In genomic region chr4:126754736-126755374, GRCm38 (mm10) we compare ENCODE assay signal across 12 mouse cellular contexts. TPM values are rescaled to one million over a fixed set of nuclear protein-coding genes. Genes with fewer than 3 reads are reported as not detected.
DNase-seq lines count a peak whose midpoint lies in the region; ATAC-seq lines count a peak whose summit lies in the region.
"Had no signal": no experiment of that assay in that cellular context is flagged by ENCODE, and none has a peak within 500 bp of the region (broad histone marks: within the 10 kb centered on the region; RNA-seq: fewer than 3 reads in every experiment).

No protein-coding gene starts in this region.

- no peak for DNase-seq in kidney, postnatal 10 days
- DNase-seq in limb, embryonic 11.5 days (ENCODE audit: low spot score) = no peak
- DNase-seq in thymus, adult 18-20 months = no peak
- no peak for DNase-seq in urinary bladder, postnatal 36 days (ENCODE audit: low spot score in 2 of 2)
- DNase-seq in left cerebral cortex, postnatal 10 days (ENCODE audit: extremely low spot score in 1 of 2, low spot score in 2 of 2) = no peak
- DNase-seq: spleen, adult 18-20 months had no signal

- H3K4me1 ChIP-seq in kidney, embryonic 15.5 days = peaks cover 39% of the 10 kb centered on the region
- peaks cover 40% of the 10 kb centered on the region for H3K4me1 ChIP-seq in forebrain, embryonic 12.5 days
- H3K4me1 ChIP-seq in limb, embryonic 11.5 days (ENCODE audit: control insufficient read depth, insufficient read depth, low read length) = peaks cover 15% of the 10 kb centered on the region
- H3K4me1 ChIP-seq in neural tube, embryonic 13.5 days (replicated peaks) = peaks cover 39% of the 10 kb centered on the region

- intact Hi-C loops in left cerebral cortex, postnatal 10 days (cut with DNase I) = no loop called here

- no peak for ATAC-seq in kidney, embryonic 15.5 days (replicated peaks; ENCODE audit: low FRiP score)
- no peak for ATAC-seq in forebrain, embryonic 12.5 days (ENCODE audit: low FRiP score)
- no peak for ATAC-seq in limb, embryonic 11.5 days (ENCODE audit: insufficient number of reproducible peaks, low FRiP score, low TSS enrichment, low read depth)
- ATAC-seq in neural tube, embryonic 13.5 days (ENCODE audit: low read depth) = no peak

- H3K4me2 ChIP-seq in kidney, embryonic 15.5 days = peak overlapping the region; percentile 82
- peak overlapping the region; percentile 99 for H3K4me2 ChIP-seq in forebrain, embryonic 12.5 days
- peak overlapping the region; percentile 57; the same call in 1 of the 2 replicates for H3K4me2 ChIP-seq in limb, embryonic 11.5 days (ENCODE audit: low read depth, severe bottlenecking)
- peak overlapping the region; percentile 90 for H3K4me2 ChIP-seq in neural tube, embryonic 13.5 days

- WGBS in kidney, embryonic 15.5 days = 38% methylated on average over 12 of the region's 12 CpGs
- 53% methylated on average over 12 of the region's 12 CpGs for WGBS in forebrain, embryonic 12.5 days
- 63% methylated on average over 12 of the region's 12 CpGs for WGBS in limb, embryonic 11.5 days
- 43% methylated on average over 12 of the region's 12 CpGs for WGBS in neural tube, embryonic 13.5 days

- no peaks in the 10 kb centered on the region for H3K27me3 ChIP-seq in kidney, embryonic 15.5 days
- no peaks in the 10 kb centered on the region for H3K27me3 ChIP-seq in forebrain, embryonic 12.5 days
- H3K27me3 ChIP-seq in limb, embryonic 11.5 days (ENCODE audit: control insufficient read depth, insufficient read depth, low read length) = no peaks in the 10 kb centered on the region
- no peaks in the 10 kb centered on the region for H3K27me3 ChIP-seq in neural tube, embryonic 13.5 days

- H3K9ac ChIP-seq in kidney, embryonic 15.5 days = peak overlapping the region; percentile 63; the same call in 1 of the 2 replicates
- no peak overlapping the region; the same call in 1 of the 2 replicates for H3K9ac ChIP-seq in forebrain, embryonic 12.5 days
- H3K9ac ChIP-seq in limb, embryonic 11.5 days (ENCODE audit: low read length) = no peak overlapping the region
- peak overlapping the region; percentile 91 for H3K9ac ChIP-seq in neural tube, embryonic 13.5 days

- H3K27ac ChIP-seq in kidney, embryonic 15.5 days = no peak overlapping the region
- no peak overlapping the region for H3K27ac ChIP-seq in forebrain, embryonic 12.5 days
- no peak overlapping the region for H3K27ac ChIP-seq in limb, embryonic 11.5 days (replicated peaks; ENCODE audit: low read depth, low read length)
- no peak overlapping the region for H3K27ac ChIP-seq in neural tube, embryonic 13.5 days (replicated peaks)

- H3K4me3 ChIP-seq in kidney, embryonic 15.5 days (replicated peaks) = peak overlapping the region; percentile 96; the same call in 1 of the 2 replicates
- H3K4me3 ChIP-seq in forebrain, embryonic 12.5 days (replicated peaks) = peak overlapping the region; percentile 76
- H3K4me3 ChIP-seq in limb, embryonic 11.5 days (ENCODE audit: low read depth, low read length) = peak overlapping the region; percentile 84; the same call in 1 of the 2 replicates
- peak overlapping the region; percentile 96 for H3K4me3 ChIP-seq in neural tube, embryonic 13.5 days

- peaks cover 19% of the 10 kb centered on the region for H3K36me3 ChIP-seq in kidney, embryonic 15.5 days
- peaks cover 28% of the 10 kb centered on the region for H3K36me3 ChIP-seq in forebrain, embryonic 12.5 days (replicated peaks)
- H3K36me3 ChIP-seq in limb, embryonic 11.5 days (ENCODE audit: control insufficient read depth, insufficient read depth, low read length) = peaks cover 3% of the 10 kb centered on the region; the same call in 1 of the 2 replicates
- peaks cover 28% of the 10 kb centered on the region for H3K36me3 ChIP-seq in neural tube, embryonic 13.5 days

- no peaks in the 10 kb centered on the region for H3K9me3 ChIP-seq in kidney, embryonic 15.5 days (replicated peaks)
- H3K9me3 ChIP-seq in forebrain, embryonic 12.5 days = no peaks in the 10 kb centered on the region
- no peaks in the 10 kb centered on the region for H3K9me3 ChIP-seq in limb, embryonic 11.5 days (ENCODE audit: control insufficient read depth, low read length)
- no peaks in the 10 kb centered on the region for H3K9me3 ChIP-seq in neural tube, embryonic 13.5 days

RNA-seq across cellular contexts. Expression of gene AU040320, which starts 1.5 kb away (rescaled TPM):
- 24.5 and 27.8 TPM in 2 replicates for polyA plus RNA-seq in kidney, embryonic 15.5 days (2015; fragmentation: Nextera tagmentation; extraction: Ambion mirVana)
- polyA plus RNA-seq in forebrain, embryonic 12.5 days (2016; fragmentation: Nextera tagmentation; extraction: Ambion mirVana) = 32.9 and 33.5 TPM in 2 replicates
- 18.9 and 20.2 TPM in 2 replicates for polyA plus RNA-seq in limb, embryonic 11.5 days (2014; fragmentation: Nextera tagmentation; extraction: Ambion mirVana)
- polyA plus RNA-seq in neural tube, embryonic 13.5 days (2015; fragmentation: Nextera tagmentation; extraction: Ambion mirVana) = 38.3 and 41.3 TPM in 2 replicates
- 10 to 100 TPM; 54.6 to 57.3 TPM for total RNA-seq in left cerebral cortex, postnatal 10 days (2021)

RNA-seq across cellular contexts. Expression of gene Ncdn, which starts 1.6 kb away (rescaled TPM):
- polyA plus RNA-seq in kidney, embryonic 15.5 days (2015; fragmentation: Nextera tagmentation; extraction: Ambion mirVana) = 27.1 and 28.2 TPM in 2 replicates
- polyA plus RNA-seq in forebrain, embryonic 12.5 days (2016; fragmentation: Nextera tagmentation; extraction: Ambion mirVana) = 46.4 and 52.3 TPM in 2 replicates
- 25.7 and 28.9 TPM in 2 replicates for polyA plus RNA-seq in limb, embryonic 11.5 days (2014; fragmentation: Nextera tagmentation; extraction: Ambion mirVana)
- 85.3 and 86.7 TPM in 2 replicates for polyA plus RNA-seq in neural tube, embryonic 13.5 days (2015; fragmentation: Nextera tagmentation; extraction: Ambion mirVana)
- total RNA-seq in left cerebral cortex, postnatal 10 days (2021) = 100 to 1,000 TPM; 694 to 719 TPM

RNA-seq across cellular contexts. Expression of gene Tfap2e, which starts 18.8 kb away (rescaled TPM):
- polyA plus RNA-seq in kidney, embryonic 15.5 days (2015; fragmentation: Nextera tagmentation; extraction: Ambion mirVana) = not detected in 2 replicates
- 0.87 and 1.2 TPM in 2 replicates for polyA plus RNA-seq in forebrain, embryonic 12.5 days (2016; fragmentation: Nextera tagmentation; extraction: Ambion mirVana)
- not detected in 2 replicates for polyA plus RNA-seq in limb, embryonic 11.5 days (2014; fragmentation: Nextera tagmentation; extraction: Ambion mirVana)
- 0.18 TPM in 1 of 2 replicates, not detected in the other for polyA plus RNA-seq in neural tube, embryonic 13.5 days (2015; fragmentation: Nextera tagmentation; extraction: Ambion mirVana)
- total RNA-seq in left cerebral cortex, postnatal 10 days (2021) = not detected
- total RNA-seq: left cerebral cortex, postnatal 25 days; MEL had no signal
- polyA plus RNA-seq: gonadal fat pad, adult 2 months had no signal

Comparison
In these comparisons a context has a peak if more than half of its experiments do, and no peak if none do; other contexts are left out.
1. H3K9ac ChIP-seq: peak in kidney, embryonic 15.5 days (single experiment) and neural tube, embryonic 13.5 days (single experiment); none in forebrain, embryonic 12.5 days (single experiment) and limb, embryonic 11.5 days (single experiment).
2. Peak in every context shown above with its lines, with median percentiles within 50 percentile points of each other: H3K4me2 ChIP-seq and H3K4me3 ChIP-seq.